10 mouse cellular contexts compared by ENCODE assay signal in genomic region chr16:36626567-36627197, GRCm38 (mm10). TPM values are rescaled to one million over a fixed set of nuclear protein-coding genes. Genes with fewer than 3 reads are reported as not detected.
A peak's percentile ranks its signal among the peaks of the same experiment; 100 is the strongest.
DNase-seq lines count a peak whose midpoint lies in the region; ATAC-seq lines count a peak whose summit lies in the region.
"Had no signal": no experiment of that assay in that cellular context is flagged by ENCODE, and none has a peak within 500 bp of the region (broad histone marks: within the 10 kb centered on the region; RNA-seq: fewer than 3 reads in every experiment).

No protein-coding gene starts in this region.

- no peak overlapping the region for H3K4me3 ChIP-seq in intestine, embryonic 16.5 days (ENCODE audit: low read length)
- H3K4me3 ChIP-seq in kidney, embryonic 16.5 days (ENCODE audit: low read length) = no peak overlapping the region
- H3K4me3 ChIP-seq in midbrain, embryonic 11.5 days (ENCODE audit: low read depth, low read length) = no peak overlapping the region
- H3K4me3 ChIP-seq: heart, embryonic 15.5 days had no signal

- 73% methylated on average over 5 of the region's 5 CpGs for WGBS in intestine, embryonic 16.5 days
- WGBS in kidney, embryonic 16.5 days = 87% methylated on average over 5 of the region's 5 CpGs
- 91% methylated on average over 5 of the region's 5 CpGs for WGBS in midbrain, embryonic 11.5 days

- no peaks in the 10 kb centered on the region for H3K36me3 ChIP-seq in intestine, embryonic 16.5 days (ENCODE audit: control insufficient read depth, insufficient read depth, low read length)
- no peaks in the 10 kb centered on the region for H3K36me3 ChIP-seq in kidney, embryonic 16.5 days (ENCODE audit: insufficient read depth, low read length)
- no peaks in the 10 kb centered on the region for H3K36me3 ChIP-seq in midbrain, embryonic 11.5 days (ENCODE audit: control insufficient read depth, insufficient read depth, low read length)
- H3K36me3 ChIP-seq: heart, embryonic 15.5 days had no signal

- no peak overlapping the region for H3K27ac ChIP-seq in intestine, embryonic 16.5 days (ENCODE audit: low read length)
- H3K27ac ChIP-seq in kidney, embryonic 16.5 days (ENCODE audit: low read length) = no peak overlapping the region
- no peak overlapping the region for H3K27ac ChIP-seq in midbrain, embryonic 11.5 days (ENCODE audit: low read depth, low read length)
- H3K27ac ChIP-seq: heart, embryonic 15.5 days had no signal

- H3K9ac ChIP-seq in intestine, embryonic 16.5 days (ENCODE audit: low read depth, low read length) = no peak overlapping the region
- H3K9ac ChIP-seq in kidney, embryonic 16.5 days (replicated peaks; ENCODE audit: low read length) = no peak overlapping the region
- no peak overlapping the region for H3K9ac ChIP-seq in midbrain, embryonic 11.5 days (ENCODE audit: low read length)
- H3K9ac ChIP-seq: heart, embryonic 15.5 days had no signal

- H3K4me1 ChIP-seq in intestine, embryonic 16.5 days (ENCODE audit: control insufficient read depth, insufficient read depth, low read length) = no peaks in the 10 kb centered on the region
- H3K4me1 ChIP-seq in kidney, embryonic 16.5 days (ENCODE audit: insufficient read depth, low read length) = no peaks in the 10 kb centered on the region
- no peaks in the 10 kb centered on the region for H3K4me1 ChIP-seq in midbrain, embryonic 11.5 days (ENCODE audit: control insufficient read depth, insufficient read depth, low read length)
- H3K4me1 ChIP-seq: heart, embryonic 15.5 days had no signal

- peak; percentile 40 for DNase-seq in CD4-positive helper T cell, adult 2 months (ENCODE audit: low read depth, low spot score)
- DNase-seq in MEL-GATA-1-ER (ENCODE audit: extremely low read depth, low read depth) = peak; percentile 88
- DNase-seq in midbrain, embryonic 11.5 days (ENCODE audit: low spot score, missing footprints) = no peak
- no peak for DNase-seq in gastrocnemius, adult 18-20 months (ENCODE audit: low spot score)
- DNase-seq: kidney, postnatal 10 days; thymus, postnatal 36 days had no signal

- H3K4me2 ChIP-seq in intestine, embryonic 16.5 days (ENCODE audit: low read depth, low read length) = no peak overlapping the region
- no peak overlapping the region for H3K4me2 ChIP-seq in kidney, embryonic 16.5 days (replicated peaks; ENCODE audit: low read depth, low read length)
- no peak overlapping the region for H3K4me2 ChIP-seq in midbrain, embryonic 11.5 days
- H3K4me2 ChIP-seq: heart, embryonic 15.5 days had no signal

- H3K9me3 ChIP-seq in intestine, embryonic 16.5 days (ENCODE audit: control insufficient read depth, low read length) = no peaks in the 10 kb centered on the region
- H3K9me3 ChIP-seq in kidney, embryonic 16.5 days (ENCODE audit: low read length) = no peaks in the 10 kb centered on the region
- H3K9me3 ChIP-seq in midbrain, embryonic 11.5 days (ENCODE audit: control insufficient read depth, low read length) = no peaks in the 10 kb centered on the region
- H3K9me3 ChIP-seq: heart, embryonic 15.5 days had no signal

- H3K27me3 ChIP-seq in intestine, embryonic 16.5 days (replicated peaks; ENCODE audit: control insufficient read depth, insufficient read depth, low read length) = no peaks in the 10 kb centered on the region
- H3K27me3 ChIP-seq in kidney, embryonic 16.5 days (ENCODE audit: insufficient read depth, low read length) = no peaks in the 10 kb centered on the region
- no peaks in the 10 kb centered on the region for H3K27me3 ChIP-seq in midbrain, embryonic 11.5 days (ENCODE audit: control insufficient read depth, insufficient read depth, low read length)
- H3K27me3 ChIP-seq: heart, embryonic 15.5 days had no signal

- ATAC-seq in intestine, embryonic 16.5 days = peak; percentile 84
- peak; percentile 96 for ATAC-seq in megakaryocyte, adult 5-6 weeks (ENCODE audit: poor library complexity, severe bottlenecking)
- no peak for ATAC-seq in kidney, embryonic 16.5 days (ENCODE audit: low FRiP score, low TSS enrichment)
- no peak for ATAC-seq in midbrain, embryonic 11.5 days (ENCODE audit: low FRiP score)

RNA-seq across cellular contexts. Expression of gene Cd86, which starts 39.2 kb away (rescaled TPM):
- polyA plus RNA-seq in intestine, embryonic 16.5 days (2015; fragmentation: Nextera tagmentation; extraction: Ambion mirVana) = 1.9 and 2.3 TPM in 2 replicates
- 31.9 and 32.8 TPM in 2 replicates for total RNA-seq in megakaryocyte, adult 5-6 weeks (2015)
- 28.1 and 39.5 TPM in 2 replicates for total RNA-seq in megakaryocyte, adult 5-6 weeks (2017)
- 1.1 and 2.2 TPM in 2 replicates for polyA plus RNA-seq in kidney, embryonic 16.5 days (2015; fragmentation: Nextera tagmentation; extraction: Ambion mirVana)
- 1.6 and 2.3 TPM in 2 replicates for polyA plus RNA-seq in midbrain, embryonic 11.5 days (2014; fragmentation: Nextera tagmentation; extraction: Ambion mirVana)
- under 1 TPM; 0.14 to 0.28 TPM for total RNA-seq in gastrocnemius, adult 18-20 months (2021)

Comparison
In these comparisons a context has a peak if more than half of its experiments do, and no peak if none do; other contexts are left out.
1. DNase-seq: peak in CD4-positive helper T cell, adult 2 months (single experiment) and MEL-GATA-1-ER (single experiment); none in midbrain, embryonic 11.5 days (single experiment) and gastrocnemius, adult 18-20 months (single experiment).
2. ATAC-seq: peak in intestine, embryonic 16.5 days (single experiment) and megakaryocyte, adult 5-6 weeks (single experiment); none in kidney, embryonic 16.5 days (single experiment) and midbrain, embryonic 11.5 days (single experiment).